Mouse (Mus musculus) stomach, adult 2 months (tissue): ENCODE results near the gene Dalrd3. TPM values are rescaled to one million over a fixed set of nuclear protein-coding genes. Genes with fewer than 3 reads are reported as not detected.

Source experiments
- polyA plus RNA-seq: library from polyadenylated mRNA; depleted of rRNA; stranded (reverse); fragments of >200 nt; gene quantifications from 2 replicates; pipeline ENCODE4 v1.2.3, GENCODE M21; 2012; rRNA removed

Dalrd3 gene
- 107 and 117 TPM in 2 replicates for polyA plus RNA-seq

GRCm38 (mm10) chr9:108569381-108570206 lies at the start of gene Dalrd3:
Dalrd3 (plus strand) TSS chr9:108569886.

GRCm38 (mm10) chr9:108560227-108560841 lies 9.4 kb upstream of the Dalrd3 start, which contains the start of gene Impdh2:
Impdh2 (plus strand) TSS chr9:108560286.

GRCm38 (mm10) chr9:108566815-108567776 lies 2.6 kb upstream of the Dalrd3 start, which contains the start of gene Ndufaf3:
Ndufaf3 (minus strand) TSS chr9:108567434.

GRCm38 (mm10) chr9:108578545-108579343 lies 9.1 kb downstream of the Dalrd3 start, which contains the start of gene Wdr6:
Wdr6 (minus strand) TSS chr9:108578739.

GRCm38 (mm10) chr9:108596998-108597764 lies 27.5 kb downstream of the Dalrd3 start, which contains the start of gene P4htm:
P4htm (minus strand) TSS chr9:108597667.

Other genes starting within 250 kb of the Dalrd3 start
- gene Gpx1, start 231.0 kb upstream of the Dalrd3 start, polyA plus RNA-seq = 883 and 1,488 TPM in 2 replicates
- 30.4 and 31.9 TPM in 2 replicates for gene Usp4, start 222.0 kb upstream of the Dalrd3 start, polyA plus RNA-seq
- 0.24 TPM in 1 of 2 replicates, not detected in the other for gene 1700102P08Rik, start 177.1 kb upstream of the Dalrd3 start, polyA plus RNA-seq
- gene Ccdc36, start 141.4 kb upstream of the Dalrd3 start, polyA plus RNA-seq = not detected in 2 replicates
- gene BC048562, start 133.4 kb upstream of the Dalrd3 start, polyA plus RNA-seq = not detected in 2 replicates
- 9.5 and 10.1 TPM in 2 replicates for gene Ccdc71, start 109.4 kb upstream of the Dalrd3 start, polyA plus RNA-seq
- gene Klhdc8b, start 108.3 kb upstream of the Dalrd3 start, polyA plus RNA-seq = 35.5 and 42.0 TPM in 2 replicates
- gene Lamb2, start 90.2 kb upstream of the Dalrd3 start, polyA plus RNA-seq = 38.1 and 42.5 TPM in 2 replicates
- gene Usp19, start 79.3 kb upstream of the Dalrd3 start, polyA plus RNA-seq = 45.4 and 45.6 TPM in 2 replicates
- 95.3 and 101 TPM in 2 replicates for gene Qars, start 62.2 kb upstream of the Dalrd3 start, polyA plus RNA-seq
- gene Qrich1, start 53.1 kb upstream of the Dalrd3 start, polyA plus RNA-seq = 28.5 and 33.1 TPM in 2 replicates
- 46.7 and 49.6 TPM in 2 replicates for gene Impdh2, start 9.6 kb upstream of the Dalrd3 start, polyA plus RNA-seq
- gene Ndufaf3, start 2.5 kb upstream of the Dalrd3 start, polyA plus RNA-seq = 23.8 and 31.2 TPM in 2 replicates
- gene Wdr6, start 8.9 kb downstream of the Dalrd3 start, polyA plus RNA-seq = 15.0 and 15.9 TPM in 2 replicates
- 5.0 and 6.7 TPM in 2 replicates for gene P4htm, start 27.8 kb downstream of the Dalrd3 start, polyA plus RNA-seq
- gene Arih2, start 79.5 kb downstream of the Dalrd3 start, polyA plus RNA-seq = 12.1 and 13.6 TPM in 2 replicates
- 11.4 and 14.5 TPM in 2 replicates for gene Slc25a20, start 92.2 kb downstream of the Dalrd3 start, polyA plus RNA-seq
- 8.8 and 10.6 TPM in 2 replicates for gene Prkar2a, start 119.4 kb downstream of the Dalrd3 start, polyA plus RNA-seq
- gene Ip6k2, start 213.9 kb downstream of the Dalrd3 start, polyA plus RNA-seq = 37.1 and 45.1 TPM in 2 replicates
- 14.5 and 38.1 TPM in 2 replicates for gene Nckipsd, start 238.5 kb downstream of the Dalrd3 start, polyA plus RNA-seq